Comparison of ENCODE assay signal across 23 mouse cellular contexts in genomic region chr15:103100121-103100520, GRCm38 (mm10).
DNase-seq lines count a peak whose midpoint lies in the region; ATAC-seq and TF ChIP-seq lines count a peak whose summit lies in the region.
"Had no signal": no experiment of that assay in that cellular context is flagged by ENCODE, and none has a peak within 500 bp of the region (broad histone marks: within the 10 kb centered on the region; RNA-seq: fewer than 3 reads in every experiment).

No protein-coding gene starts in this region.

- peaks cover 9% of the 10 kb centered on the region for H3K27me3 ChIP-seq in intestine, embryonic 14.5 days (replicated peaks; ENCODE audit: control insufficient read depth, insufficient read depth, low read length)
- H3K27me3 ChIP-seq in intestine, postnatal 0 days (replicated peaks; ENCODE audit: control insufficient read depth, insufficient read depth, low read length), result peaks cover 31% of the 10 kb centered on the region
- H3K27me3 ChIP-seq in testis, adult 2 months (ENCODE audit: control insufficient read depth, insufficient read depth, low read length), result peaks cover 13% of the 10 kb centered on the region
- no peaks in the 10 kb centered on the region for H3K27me3 ChIP-seq in neural tube, embryonic 14.5 days (ENCODE audit: control insufficient read depth, insufficient read depth, low read length)
- peaks cover 98% of the 10 kb centered on the region for H3K27me3 ChIP-seq in forebrain, embryonic 13.5 days
- peaks cover 3% of the 10 kb centered on the region; the same call in 1 of the 2 replicates for H3K27me3 ChIP-seq in cerebellum, adult 2 months (ENCODE audit: control insufficient read depth, insufficient read depth, low read length)

- no peaks in the 10 kb centered on the region for H3K9me3 ChIP-seq in intestine, embryonic 14.5 days (ENCODE audit: control insufficient read depth, low read length)
- H3K9me3 ChIP-seq in intestine, postnatal 0 days (ENCODE audit: control insufficient read depth), result no peaks in the 10 kb centered on the region
- H3K9me3 ChIP-seq in neural tube, embryonic 14.5 days (ENCODE audit: control insufficient read depth, low read length), result no peaks in the 10 kb centered on the region
- no peaks in the 10 kb centered on the region for H3K9me3 ChIP-seq in forebrain, embryonic 13.5 days (replicated peaks)
- H3K9me3 ChIP-seq: forebrain, embryonic 10.5 days; G1E; heart, embryonic 12.5 days; limb, embryonic 15.5 days had no signal

- 46% methylated on average over 4 of the region's 4 CpGs for WGBS in intestine, embryonic 14.5 days
- WGBS in intestine, postnatal 0 days, result 78% methylated on average over 4 of the region's 4 CpGs
- 24% methylated on average over 4 of the region's 4 CpGs for WGBS in neural tube, embryonic 14.5 days
- WGBS in forebrain, embryonic 13.5 days, result 49% methylated on average over 4 of the region's 4 CpGs
- WGBS in cerebellum, adult 2 months, result 87% methylated on average over 4 of the region's 4 CpGs

- H3K4me1 ChIP-seq in intestine, embryonic 14.5 days (replicated peaks; ENCODE audit: control insufficient read depth, insufficient read depth, low read length), result peaks cover 29% of the 10 kb centered on the region
- no peaks in the 10 kb centered on the region for H3K4me1 ChIP-seq in intestine, postnatal 0 days (replicated peaks; ENCODE audit: control insufficient read depth, insufficient read depth, low read length)
- peaks cover 2% of the 10 kb centered on the region; the same call in 1 of the 2 replicates for H3K4me1 ChIP-seq in testis, adult 2 months (ENCODE audit: control insufficient read depth, insufficient read depth, low read length)
- H3K4me1 ChIP-seq in neural tube, embryonic 14.5 days (ENCODE audit: control insufficient read depth, insufficient read depth, low read length), result peaks cover 32% of the 10 kb centered on the region
- peaks cover 13% of the 10 kb centered on the region for H3K4me1 ChIP-seq in forebrain, embryonic 13.5 days
- H3K4me1 ChIP-seq in cerebellum, adult 2 months (ENCODE audit: control insufficient read depth, insufficient read depth, low read length), result no peaks in the 10 kb centered on the region
- H3K4me1 ChIP-seq: heart, embryonic 12.5 days had no signal

- DNase-seq in intestine, embryonic 14.5 days (ENCODE audit: low spot score), result no peak
- DNase-seq in testis, postnatal 14 days (ENCODE audit: low spot score), result no peak
- no peak for DNase-seq in cerebellum, adult 2 months
- DNase-seq in cerebellum, adult 18-20 months, result no peak
- DNase-seq: adrenal gland, postnatal 25 days; cerebellum, adult 11-12 months; heart, adult 11 months; heart, postnatal 14 days; kidney, adult 9 months; layer of hippocampus, postnatal 36 days; lung, postnatal 10 days; right cerebral cortex, postnatal 4 days; thymus, adult 2 months had no signal

- H3K4me3 ChIP-seq in intestine, embryonic 14.5 days (ENCODE audit: low read depth, low read length), result no peak overlapping the region
- no peak overlapping the region for H3K4me3 ChIP-seq in intestine, postnatal 0 days (ENCODE audit: low read depth, low read length)
- peak overlapping the region; percentile 42 for H3K4me3 ChIP-seq in testis, adult 2 months (ENCODE audit: control insufficient read depth, low read depth, low read length)
- H3K4me3 ChIP-seq in neural tube, embryonic 14.5 days (ENCODE audit: low read depth, low read length), result no peak overlapping the region
- no peak overlapping the region for H3K4me3 ChIP-seq in forebrain, embryonic 13.5 days
- H3K4me3 ChIP-seq in cerebellum, adult 2 months (replicated peaks; ENCODE audit: insufficient read depth, low read depth, low read length), result no peak overlapping the region
- H3K4me3 ChIP-seq: forebrain, embryonic 10.5 days; heart, embryonic 12.5 days; limb, embryonic 15.5 days had no signal

- H3K27ac ChIP-seq in intestine, embryonic 14.5 days (ENCODE audit: low read depth), result no peak overlapping the region
- no peak overlapping the region for H3K27ac ChIP-seq in intestine, postnatal 0 days (ENCODE audit: low read depth, low read length)
- no peak overlapping the region for H3K27ac ChIP-seq in testis, adult 2 months (ENCODE audit: control insufficient read depth, insufficient read depth, low read depth, low read length)
- no peak overlapping the region for H3K27ac ChIP-seq in neural tube, embryonic 14.5 days (ENCODE audit: low read depth, low read length)
- no peak overlapping the region for H3K27ac ChIP-seq in forebrain, embryonic 13.5 days
- H3K27ac ChIP-seq in cerebellum, adult 2 months (ENCODE audit: insufficient read depth, low read length), result no peak overlapping the region
- H3K27ac ChIP-seq: forebrain, embryonic 10.5 days; limb, embryonic 15.5 days had no signal

- peak overlapping the region; percentile 59 for H3K4me2 ChIP-seq in intestine, embryonic 14.5 days (ENCODE audit: low read length)
- H3K4me2 ChIP-seq in intestine, postnatal 0 days (replicated peaks; ENCODE audit: low read depth), result no peak overlapping the region
- peak overlapping the region; percentile 28 for H3K4me2 ChIP-seq in neural tube, embryonic 14.5 days (ENCODE audit: low read depth, low read length)
- H3K4me2 ChIP-seq in forebrain, embryonic 13.5 days, result no peak overlapping the region
- H3K4me2 ChIP-seq: heart, embryonic 12.5 days; limb, embryonic 15.5 days had no signal

- H3K9ac ChIP-seq in intestine, embryonic 14.5 days (ENCODE audit: low read length), result no peak overlapping the region
- H3K9ac ChIP-seq in intestine, postnatal 0 days (ENCODE audit: low read depth, low read length), result no peak overlapping the region
- no peak overlapping the region for H3K9ac ChIP-seq in neural tube, embryonic 14.5 days (replicated peaks; ENCODE audit: low read depth, low read length)
- H3K9ac ChIP-seq in forebrain, embryonic 13.5 days, result no peak overlapping the region
- H3K9ac ChIP-seq: heart, embryonic 12.5 days; limb, embryonic 15.5 days had no signal

- ATAC-seq in intestine, embryonic 14.5 days (replicated peaks; ENCODE audit: low FRiP score, low TSS enrichment, low read depth), result no peak
- no peak for ATAC-seq in intestine, postnatal 0 days
- ATAC-seq in neural tube, embryonic 14.5 days (ENCODE audit: low read depth), result no peak
- no peak for ATAC-seq in forebrain, embryonic 13.5 days
- ATAC-seq: activated CD4-positive, CD25-positive, alpha-beta regulatory T cell, adult 4 months; inflammation-experienced regulatory T-cells, adult 6 months had no signal

- TF ChIP-seq POLR2A in testis, adult 2 months (IDR thresholded peaks at IDR 0.05; ENCODE audit: control insufficient read depth, low read depth, low read length), result no peak
- TF ChIP-seq POLR2A in cerebellum, adult 2 months (IDR thresholded peaks at IDR 0.05; ENCODE audit: borderline replicate concordance, insufficient read depth, low read length), result no peak

- H3K36me3 ChIP-seq in intestine, embryonic 14.5 days (ENCODE audit: control insufficient read depth, insufficient read depth, low read length), result no peaks in the 10 kb centered on the region; the same call in 1 of the 2 replicates
- no peaks in the 10 kb centered on the region for H3K36me3 ChIP-seq in intestine, postnatal 0 days (ENCODE audit: control insufficient read depth, insufficient read depth)
- H3K36me3 ChIP-seq in testis, adult 2 months (ENCODE audit: control insufficient read depth, insufficient read depth, low read length), result no peaks in the 10 kb centered on the region
- no peaks in the 10 kb centered on the region for H3K36me3 ChIP-seq in neural tube, embryonic 14.5 days (ENCODE audit: control insufficient read depth, insufficient read depth, low read length)
- H3K36me3 ChIP-seq in forebrain, embryonic 13.5 days (ENCODE audit: poor library complexity, severe bottlenecking), result no peaks in the 10 kb centered on the region
- H3K36me3 ChIP-seq: forebrain, embryonic 10.5 days; heart, embryonic 12.5 days; limb, embryonic 15.5 days had no signal

- no peak for TF ChIP-seq CTCF in intestine, postnatal 0 days (IDR thresholded peaks at IDR 0.05; ENCODE audit: low read depth)
- TF ChIP-seq CTCF in testis, adult 2 months (IDR thresholded peaks at IDR 0.05; ENCODE audit: control insufficient read depth, insufficient read depth, insufficient replicate concordance, low read depth, low read length), result no peak
- no peak for TF ChIP-seq CTCF in cerebellum, adult 2 months (IDR thresholded peaks at IDR 0.05; ENCODE audit: borderline replicate concordance, insufficient read depth, low read depth, low read length)

Comparison
In these comparisons a context has a peak if more than half of its experiments do, and no peak if none do; other contexts are left out.
1. H3K4me2 ChIP-seq: peak in intestine, embryonic 14.5 days (single experiment) and neural tube, embryonic 14.5 days (single experiment); none in intestine, postnatal 0 days (single experiment) and forebrain, embryonic 13.5 days (single experiment).